Mouse (Mus musculus): ENCODE results near the gene Hmga1.

DNA sequence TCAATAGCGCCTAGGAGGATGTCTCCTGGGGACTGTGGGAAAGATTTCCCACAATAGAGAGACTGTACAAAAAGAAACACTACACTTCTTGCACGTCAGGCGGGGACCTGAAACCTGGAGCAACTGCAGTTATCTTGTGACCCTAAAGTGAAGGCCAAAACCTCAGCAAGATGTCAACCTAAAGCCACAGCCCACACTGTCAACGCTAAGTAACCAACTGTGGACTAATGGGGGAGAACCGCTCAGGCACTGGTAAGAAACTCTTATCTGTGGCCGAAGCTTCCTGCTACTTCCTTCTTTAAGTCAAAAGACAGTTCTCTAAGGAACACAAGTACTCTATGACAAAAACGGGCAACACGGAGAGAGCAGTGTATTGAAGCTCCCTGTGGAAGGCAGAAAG lies 31.9 kb downstream of the Hmga1 start:
- TF ChIP-seq CTCF (IDR thresholded peaks at IDR 0.05; ENCODE audit: low read depth, low read length): no peak
- TF ChIP-seq GATA1 (IDR thresholded peaks at IDR 0.05; ENCODE audit: borderline replicate concordance, low read length): no peak
- TF ChIP-seq POLR2AphosphoS5 (IDR thresholded peaks at IDR 0.05; ENCODE audit: insufficient replicate concordance, low read depth, low read length): no peak
- TF ChIP-seq TAL1 (conservative IDR thresholded peaks at IDR 0.05; ENCODE audit: low read depth, low read length): no peak
